Mouse (Mus musculus) right cerebral cortex, postnatal 10 days (tissue): ENCODE data around the gene Rps6ka6.
A peak's percentile ranks its signal among the peaks of the same experiment; 100 is the strongest.

Experiments
- DNase-seq, 2 experiments: peaks; one replicate each; pipeline ENCODE4 v3.0.0; 2021; ENCODE audit warnings: low spot score in 2 of 2

Rps6ka6 gene

DNA sequence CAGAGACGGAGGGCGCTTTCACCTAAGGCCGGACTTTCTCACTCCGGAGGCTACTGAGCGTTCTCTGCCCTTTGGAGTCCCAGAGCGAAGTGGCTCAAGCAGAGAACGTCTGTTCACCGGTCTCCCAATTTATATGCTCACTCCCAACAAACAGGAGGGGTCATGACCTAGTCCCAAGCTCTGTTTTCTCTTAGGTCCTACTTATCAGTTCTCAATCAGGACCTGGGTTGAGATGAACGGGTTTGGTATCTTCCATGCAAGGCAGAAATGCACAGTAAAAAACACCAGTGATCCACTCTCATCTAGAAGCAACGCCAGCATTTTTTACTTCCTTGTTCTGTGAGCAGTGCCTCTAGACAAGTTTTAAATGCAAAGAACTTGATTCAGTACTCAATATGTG, at the start of gene Rps6ka6:
Gene Rps6ka6, minus strand, starts transcription at position 101 of the 400 bp plus-strand sequence.
- no peak for DNase-seq

DNA sequence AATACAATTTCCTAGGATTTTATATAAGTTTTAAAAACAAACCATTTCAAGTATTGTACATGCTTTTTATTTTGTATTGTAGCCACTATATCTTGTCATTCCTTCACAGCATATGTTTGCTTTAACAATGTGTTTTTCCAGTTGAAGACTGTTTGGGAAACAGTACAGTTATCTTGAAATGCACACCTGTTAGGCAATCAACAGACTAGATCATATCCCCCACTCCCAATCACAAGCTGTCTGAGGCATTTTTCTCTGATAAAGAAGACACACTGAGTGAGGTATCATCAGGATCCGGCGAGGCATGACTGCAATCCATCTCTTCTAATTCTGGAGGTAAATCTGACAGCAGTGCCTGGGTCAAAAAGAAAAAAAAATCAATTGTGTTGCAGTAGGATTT, 39.3 kb upstream of the Rps6ka6 start:
- no peak for DNase-seq

DNA sequence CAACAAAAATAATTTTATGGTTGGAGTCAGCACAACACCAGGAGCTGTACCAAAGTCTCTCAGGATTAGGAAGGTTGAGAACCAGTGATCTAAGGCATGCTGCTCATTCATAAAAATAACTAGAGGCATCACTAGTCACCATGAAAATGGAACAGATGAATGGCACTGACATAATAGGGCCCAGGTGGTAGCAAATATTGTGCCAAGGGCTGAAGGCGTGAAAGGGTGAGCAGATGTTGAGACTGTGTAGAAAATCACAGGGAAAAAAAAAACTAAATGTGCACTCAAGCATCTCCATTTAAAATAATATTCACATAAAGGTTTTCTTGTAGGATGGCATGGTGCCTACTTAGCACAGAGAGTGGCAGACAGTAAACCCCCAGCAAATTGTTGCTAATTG, 19.6 kb downstream of the Rps6ka6 start:
- no peak for DNase-seq

DNA sequence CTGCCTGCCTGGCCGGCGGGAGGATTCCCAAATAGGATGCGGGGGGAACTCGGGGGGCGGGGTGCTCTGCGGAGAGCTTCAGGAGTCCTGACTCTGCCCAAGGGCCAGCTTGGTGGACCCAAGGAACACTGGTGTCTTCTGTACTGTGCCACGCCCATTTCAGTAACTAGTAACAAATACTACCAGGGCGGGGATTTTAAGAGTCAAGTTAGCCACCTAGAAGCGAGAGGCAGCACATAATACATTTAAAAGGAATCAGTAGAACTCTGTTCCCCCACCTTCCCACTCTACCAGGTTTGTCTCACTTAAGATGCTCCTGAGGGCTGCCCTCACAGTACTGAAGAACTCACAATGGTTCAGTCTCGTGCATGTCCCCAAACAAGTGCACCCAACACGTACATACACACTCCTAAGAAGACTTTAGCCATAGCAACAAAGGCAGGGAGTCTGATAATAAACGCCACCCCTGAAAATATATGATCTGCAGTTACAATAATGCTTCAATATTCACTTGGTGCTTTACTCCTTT, 74.1 kb downstream of the Rps6ka6 start:
- no peak for DNase-seq

DNA sequence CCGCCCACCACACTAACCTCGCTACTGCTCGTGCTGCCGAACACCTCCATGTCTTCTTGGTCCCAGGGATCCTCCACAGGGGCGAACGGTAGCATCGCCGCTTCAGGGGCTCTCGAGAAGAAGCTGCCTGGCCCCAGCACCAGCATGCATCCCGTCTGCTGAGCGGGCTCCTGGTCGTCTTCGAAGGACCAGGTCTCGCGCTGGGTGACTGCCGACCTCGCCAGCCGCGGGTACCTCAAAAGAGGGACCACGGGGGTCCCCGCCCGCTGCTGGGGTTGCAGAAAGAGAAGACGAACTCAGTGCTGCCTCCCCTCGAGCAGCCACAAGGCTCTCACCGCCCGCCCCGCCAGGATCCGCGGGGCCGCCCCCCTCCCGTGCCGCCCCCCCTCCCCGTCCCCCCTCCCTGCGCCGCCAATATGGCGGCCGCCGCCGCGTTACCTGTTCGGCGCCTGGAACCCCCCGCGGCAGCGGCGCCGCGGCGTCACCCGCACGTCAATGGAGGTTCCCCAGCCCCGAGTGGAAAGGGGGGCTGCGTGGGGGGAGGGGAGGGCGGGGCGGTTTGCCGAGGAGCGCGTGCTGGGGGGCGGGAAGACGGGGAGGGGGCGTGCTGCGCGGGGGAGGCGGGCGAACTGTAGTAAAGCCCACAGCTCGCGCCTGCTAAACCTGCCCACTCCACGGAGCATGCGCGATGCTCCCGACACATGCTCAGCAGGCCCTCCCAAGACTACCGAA, 74.8 kb downstream of the Rps6ka6 start:
- peak; percentile 77 for DNase-seq

DNA sequence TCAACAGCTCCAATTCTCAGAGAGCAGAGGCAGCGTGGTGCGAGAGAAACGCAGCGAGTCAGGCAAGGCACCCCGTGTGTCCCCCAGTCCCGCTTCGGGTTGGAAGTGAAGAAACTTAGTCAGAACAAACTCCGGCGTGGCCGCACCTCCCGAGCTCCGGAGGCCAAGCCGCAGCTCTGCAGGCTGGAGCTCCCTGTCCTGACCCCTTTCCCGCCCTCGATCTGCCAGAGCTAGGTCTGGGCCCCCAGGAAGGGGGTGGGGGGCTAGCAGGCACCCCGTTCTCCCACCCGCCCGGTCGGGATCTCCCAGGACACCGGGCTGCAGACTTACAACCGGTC, 75.3 kb downstream of the Rps6ka6 start:
- peak in 1 of 2 experiments; percentile 33 for DNase-seq

DNA sequence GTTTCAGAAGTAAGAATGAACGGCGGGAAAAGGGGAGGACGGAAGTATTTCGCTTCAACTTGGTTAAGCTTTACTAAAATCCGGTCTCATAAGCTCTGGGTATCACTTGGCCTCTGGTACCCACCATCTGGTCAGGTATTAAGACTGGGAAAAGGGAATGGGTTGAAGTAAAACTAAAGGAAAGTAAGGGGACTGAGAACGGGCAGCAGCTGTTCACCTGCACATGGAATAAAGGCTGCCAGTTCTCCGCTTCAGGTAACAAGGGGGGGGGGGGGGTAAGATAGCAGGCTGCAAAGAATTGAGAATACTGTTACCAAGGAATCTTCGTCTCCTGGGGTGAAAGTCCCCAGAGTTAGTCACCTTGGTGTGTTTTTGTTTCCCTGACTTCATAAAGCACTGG, 75.7 kb downstream of the Rps6ka6 start:
- DNase-seq = no peak

DNA sequence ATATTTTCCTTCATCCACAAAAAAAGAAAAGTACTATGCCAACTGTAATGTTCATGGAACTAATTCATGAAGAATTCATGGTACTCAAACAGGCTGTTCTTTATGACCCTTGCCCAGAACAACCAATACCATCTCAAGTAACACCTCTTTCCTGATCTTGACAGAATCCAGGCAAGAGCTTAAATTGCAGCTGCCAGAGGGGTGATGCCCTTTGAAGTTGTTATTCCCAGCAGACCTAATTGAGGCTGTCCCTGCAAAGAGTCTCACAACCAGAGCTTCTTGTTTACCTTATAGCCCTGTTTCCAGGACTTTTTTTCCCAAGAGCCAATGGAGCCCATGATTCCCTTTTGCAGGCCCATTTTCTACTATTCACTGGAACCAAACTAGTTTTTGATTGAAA, 77.6 kb downstream of the Rps6ka6 start:
- no peak for DNase-seq

DNA sequence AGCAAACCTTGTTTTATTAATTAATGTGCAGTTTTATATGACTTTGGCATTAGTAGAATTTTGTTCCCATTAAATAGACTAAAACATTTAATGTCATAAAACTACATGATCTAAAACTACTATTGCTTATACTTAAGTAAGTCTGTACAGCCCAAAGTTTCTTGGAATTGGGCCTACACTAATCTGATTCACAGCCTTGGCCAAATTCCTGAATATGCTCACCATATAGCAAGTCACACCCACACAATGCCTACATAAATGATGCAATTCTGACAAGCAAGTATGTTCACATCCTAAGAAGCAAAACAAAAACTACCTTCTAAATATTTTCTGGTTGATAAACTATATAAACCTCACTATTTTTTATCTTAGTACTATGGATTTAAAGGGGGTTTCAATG, 101.2 kb downstream of the Rps6ka6 start:
- no peak for DNase-seq

DNA sequence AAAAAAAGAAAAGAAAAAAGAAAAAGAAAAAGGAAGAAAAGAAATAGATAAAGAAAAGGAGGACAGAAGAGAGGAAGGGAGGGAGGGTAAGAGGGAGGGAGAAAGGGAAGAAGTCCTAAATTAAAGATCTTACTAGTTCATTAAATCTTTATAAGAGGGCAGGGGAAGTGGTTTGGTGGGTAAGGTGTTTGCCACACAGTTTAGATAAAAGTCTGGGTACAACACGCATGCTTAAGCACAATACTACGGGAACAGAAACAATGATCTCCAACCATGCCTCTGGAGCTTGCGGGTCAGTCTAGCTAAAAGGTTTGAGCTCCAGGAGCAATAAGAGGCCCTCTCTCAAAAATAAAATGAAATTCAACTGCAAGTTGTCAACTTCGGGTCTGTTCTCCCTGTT, 123.0 kb downstream of the Rps6ka6 start:
- DNase-seq = no peak

DNA sequence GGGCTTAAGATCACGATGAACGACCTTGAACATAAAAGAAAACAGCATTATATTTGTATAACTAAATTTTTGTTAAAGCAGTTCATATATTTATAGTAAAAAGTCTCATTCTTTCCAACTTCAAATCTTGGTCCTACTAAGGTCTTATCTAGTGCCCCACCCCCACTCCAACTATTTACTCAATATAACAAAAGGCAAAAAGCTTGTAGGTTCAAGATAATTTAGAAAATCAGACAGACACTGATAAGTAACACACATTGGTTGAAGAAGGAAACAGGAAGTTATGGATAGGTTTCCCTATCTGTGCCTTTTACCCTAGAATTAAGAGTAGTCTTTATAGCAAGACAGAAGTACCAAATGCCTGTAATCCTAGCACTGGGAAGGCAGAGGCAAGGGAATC, 132.9 kb downstream of the Rps6ka6 start:
- no peak for DNase-seq

DNA sequence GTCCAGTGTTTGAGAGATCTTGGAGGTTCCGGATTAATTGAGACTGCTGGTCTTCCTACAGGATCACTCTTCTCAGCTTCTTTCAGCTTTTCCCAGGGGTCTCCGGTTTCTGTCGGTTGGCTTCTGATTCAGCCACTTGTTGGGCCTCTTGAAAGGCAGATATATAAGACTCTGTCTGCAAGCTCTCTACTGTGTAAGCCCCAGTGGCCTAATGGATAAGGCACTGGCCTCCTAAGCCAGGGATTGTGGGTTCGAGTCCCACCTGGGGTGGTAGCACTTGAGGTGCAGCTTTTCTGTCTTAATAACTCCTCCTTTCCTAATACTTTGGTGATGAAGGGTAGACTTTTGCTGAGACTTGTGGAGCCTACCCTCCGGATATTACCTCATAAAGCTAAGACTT, 160.7 kb downstream of the Rps6ka6 start:
- no peak for DNase-seq

DNA sequence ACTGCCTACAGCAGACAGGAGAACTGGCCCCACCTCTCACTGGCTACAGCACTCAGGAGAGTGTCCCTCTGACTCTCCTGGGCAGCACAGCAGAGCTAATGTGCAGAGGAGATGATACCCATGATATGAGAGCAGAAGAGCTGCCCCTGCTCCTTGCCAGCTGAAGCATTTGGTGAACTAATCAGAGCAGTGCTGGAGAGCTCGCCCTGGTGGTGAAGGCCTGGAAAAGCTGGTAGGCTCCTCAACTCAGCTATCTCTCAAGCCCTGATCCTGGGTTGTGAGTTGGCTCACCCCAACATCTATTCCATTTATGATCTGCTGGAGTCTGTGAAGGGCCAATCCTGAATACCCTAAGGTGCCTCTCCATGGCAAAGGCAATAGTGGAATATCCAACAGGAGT, 163.6 kb downstream of the Rps6ka6 start:
- no peak for DNase-seq
